Mouse (Mus musculus) A20 (cell line): ENCODE data around the gene Vezf1.

Source experiments
- DNase-seq: peaks from one replicate; pipeline ENCODE4 v3.0.0-alpha.2; 2011; ENCODE audit warnings: low read depth, low spot score

Vezf1 gene

GRCm38 (mm10) chr11:88098021-88098729 is 30.1 kb downstream of the Vezf1 start, which contains the start of gene Cuedc1:
TSS of gene Cuedc1 (plus strand) at chr11:88098058.
- DNase-seq = no peak

- peak; percentile 64 for DNase-seq
Measured at GRCm38 (mm10) chr11:88098787-88099598, 30.9 kb downstream of the Vezf1 start.

- DNase-seq = no peak
Measured at GRCm38 (mm10) chr11:88099599-88100023, 31.5 kb downstream of the Vezf1 start.

- DNase-seq = no peak
Measured at GRCm38 (mm10) chr11:88100170-88100569, 32.1 kb downstream of the Vezf1 start.

GRCm38 (mm10) chr11:88103214-88103941 is 35.3 kb downstream of the Vezf1 start:
- no peak for DNase-seq

- DNase-seq = no peak
Measured at GRCm38 (mm10) chr11:88105494-88106291, 37.6 kb downstream of the Vezf1 start.

- DNase-seq = no peak
Measured at GRCm38 (mm10) chr11:88106292-88106554, 38.1 kb downstream of the Vezf1 start.

GRCm38 (mm10) chr11:88107365-88107764 is 39.3 kb downstream of the Vezf1 start:
- DNase-seq = peak; percentile 77

GRCm38 (mm10) chr11:88110031-88110594 is 42.0 kb downstream of the Vezf1 start:
- DNase-seq = no peak

- DNase-seq = no peak
Measured at GRCm38 (mm10) chr11:88112078-88112477, 44.0 kb downstream of the Vezf1 start.

- DNase-seq = no peak
Measured at GRCm38 (mm10) chr11:88112677-88113333, 44.7 kb downstream of the Vezf1 start.

- no peak for DNase-seq
Measured at GRCm38 (mm10) chr11:88113543-88114271, 45.6 kb downstream of the Vezf1 start.

- DNase-seq = no peak
Measured at GRCm38 (mm10) chr11:88114871-88115301, 46.8 kb downstream of the Vezf1 start.

GRCm38 (mm10) chr11:88116568-88116967 is 48.5 kb downstream of the Vezf1 start:
- DNase-seq = peak; percentile 50

- no peak for DNase-seq
Measured at GRCm38 (mm10) chr11:88117356-88118090, 49.4 kb downstream of the Vezf1 start.

GRCm38 (mm10) chr11:88118091-88118440 is 50.0 kb downstream of the Vezf1 start:
- DNase-seq = no peak

- DNase-seq = no peak
Measured at GRCm38 (mm10) chr11:88118817-88119642, 51.0 kb downstream of the Vezf1 start.

GRCm38 (mm10) chr11:88122545-88122944 is 54.5 kb downstream of the Vezf1 start:
- DNase-seq = no peak
